Mouse (Mus musculus) stomach, postnatal 0 days (tissue): ENCODE measurements around the gene Etfdh.

Experiments
- CTCF ChIP-seq: IDR thresholded peaks from 2 replicates; pipeline ENCODE4 v1.5.1; 2016; ENCODE audit warnings: antibody characterized with exemption, low read depth, mild to moderate bottlenecking, moderate library complexity
- EP300 ChIP-seq: optimal IDR thresholded peaks from 2 replicates; pipeline ENCODE3; 2016; ENCODE audit warnings: antibody characterized with exemption

- TF ChIP-seq CTCF (no peak), EP300 (no peak)
These were observed 51.1 kb downstream of the Etfdh start for GRCm38 (mm10) chr3:79578164-79578563.
